19 mouse cellular contexts compared by ENCODE assay signal in genomic region chr17:33887802-33888201, GRCm38 (mm10). TPM values are rescaled to one million over a fixed set of nuclear protein-coding genes. Genes with fewer than 3 reads are reported as not detected.
DNase-seq lines count a peak whose midpoint lies in the region; ATAC-seq and TF ChIP-seq lines count a peak whose summit lies in the region.
"Not testable (repeated sequence)": the region's sequence is repeated elsewhere in the genome, so short reads cannot be mapped to it uniquely, and the experiment has no call there.
"Had no signal": no experiment of that assay in that cellular context is flagged by ENCODE, and none has a peak within 500 bp of the region (broad histone marks: within the 10 kb centered on the region; RNA-seq: fewer than 3 reads in every experiment).

No protein-coding gene starts in this region.

- peaks cover 23% of the 10 kb centered on the region for H3K4me1 ChIP-seq in erythroblast, embryonic 14.5 days (ENCODE audit: control insufficient read depth)
- not testable (repeated sequence) for H3K4me1 ChIP-seq in heart, embryonic 11.5 days (ENCODE audit: control insufficient read depth, insufficient read depth, low read length); limb, embryonic 12.5 days (replicated peaks)
- peaks cover 10 to 15% of the 10 kb centered on the region in 2 experiments for H3K4me1 ChIP-seq in liver, embryonic 14.5 days (replicated peaks; ENCODE audit: control insufficient read depth in 2 of 2, insufficient read depth in 2 of 2, low read length in 1 of 2)
- peaks cover 19% of the 10 kb centered on the region for H3K4me1 ChIP-seq in midbrain, embryonic 10.5 days

- ATAC-seq in heart, embryonic 11.5 days (replicated peaks; ENCODE audit: insufficient number of reproducible peaks, low FRiP score, low TSS enrichment); limb, embryonic 12.5 days (ENCODE audit: insufficient number of reproducible peaks, insufficient read depth, low FRiP score, low TSS enrichment, low read depth); liver, embryonic 14.5 days (ENCODE audit: insufficient read depth): not testable (repeated sequence)

- H3K27ac ChIP-seq in heart, embryonic 11.5 days (ENCODE audit: low read depth, low read length); limb, embryonic 12.5 days; liver, embryonic 14.5 days; midbrain, embryonic 10.5 days (replicated peaks): not testable (repeated sequence)

- DNase-seq in kidney, adult 9 months = peak; percentile 62
- not testable (repeated sequence) for DNase-seq in liver, embryonic 14.5 days (ENCODE audit: low read depth in 3 of 3, low spot score in 3 of 3); midbrain, embryonic 10.5 days (ENCODE audit: low spot score)

- peaks cover 58% of the 10 kb centered on the region for H3K36me3 ChIP-seq in erythroblast, embryonic 14.5 days (ENCODE audit: control insufficient read depth)
- H3K36me3 ChIP-seq in heart, embryonic 11.5 days (ENCODE audit: control insufficient read depth, insufficient read depth, low read length) = not testable (repeated sequence)
- H3K36me3 ChIP-seq in limb, embryonic 12.5 days = peaks cover 36% of the 10 kb centered on the region
- H3K36me3 ChIP-seq in liver, embryonic 14.5 days (replicated peaks; ENCODE audit: control insufficient read depth, insufficient read depth, low read depth) = peaks cover 34% of the 10 kb centered on the region
- H3K36me3 ChIP-seq in midbrain, embryonic 10.5 days = peaks cover 48% of the 10 kb centered on the region

- H3K4me2 ChIP-seq in heart, embryonic 11.5 days = not testable (repeated sequence)
- H3K4me2 ChIP-seq in limb, embryonic 12.5 days = 0 out of 2 replicates have a peak overlapping the region, but pooled peaks have one; percentile 32
- peak overlapping the region; percentile 91 for H3K4me2 ChIP-seq in liver, embryonic 14.5 days (ENCODE audit: low read depth)

- WGBS in heart, embryonic 11.5 days (ENCODE audit: insufficient replicate concordance) = 26% methylated on average over 2 of the region's 2 CpGs
- 64% methylated on average over 2 of the region's 2 CpGs for WGBS in limb, embryonic 12.5 days
- 35% methylated on average over 2 of the region's 2 CpGs for WGBS in liver, embryonic 14.5 days (ENCODE audit: insufficient replicate concordance)
- WGBS in midbrain, embryonic 10.5 days = 83% methylated on average over 2 of the region's 2 CpGs

- peak overlapping the region; percentile 70 for H3K4me3 ChIP-seq in erythroblast, embryonic 14.5 days (replicated peaks)
- H3K4me3 ChIP-seq in heart, embryonic 11.5 days (ENCODE audit: low read depth, low read length); limb, embryonic 12.5 days (replicated peaks): not testable (repeated sequence)
- peak overlapping the region in 1 of 2 experiments; percentile 85; a peak in 2 of 4 replicates for H3K4me3 ChIP-seq in liver, embryonic 14.5 days (ENCODE audit: insufficient read depth in 1 of 2, low read depth in 2 of 2, low read length in 2 of 2)
- peak overlapping the region; percentile 78; the same call in 1 of the 2 replicates for H3K4me3 ChIP-seq in midbrain, embryonic 10.5 days

- H3K27me3 ChIP-seq in erythroblast, embryonic 14.5 days (ENCODE audit: control insufficient read depth); heart, embryonic 11.5 days (ENCODE audit: control insufficient read depth, insufficient read depth, low read length); limb, embryonic 12.5 days; liver, embryonic 14.5 days (ENCODE audit: control insufficient read depth, insufficient read depth, low read length); midbrain, embryonic 10.5 days (ENCODE audit: low read depth, poor library complexity, severe bottlenecking): not testable (repeated sequence)

- not testable (repeated sequence) for TF ChIP-seq EP300 in liver, embryonic 14.5 days (IDR thresholded peaks at IDR 0.05; ENCODE audit: low read depth)

- not testable (repeated sequence) for H3K9me3 ChIP-seq in erythroblast, embryonic 14.5 days (ENCODE audit: control insufficient read depth, low read length); heart, embryonic 11.5 days (replicated peaks; ENCODE audit: control insufficient read depth, low read length); limb, embryonic 12.5 days; liver, embryonic 14.5 days (ENCODE audit: control insufficient read depth, low read length); midbrain, embryonic 10.5 days (replicated peaks)

- not testable (repeated sequence) for TF ChIP-seq CTCF in liver, embryonic 14.5 days (IDR thresholded peaks at IDR 0.05; ENCODE audit: low read depth)

- 0 out of 2 replicates have a peak overlapping the region, but pooled peaks have one; percentile 16 for H3K9ac ChIP-seq in heart, embryonic 11.5 days (ENCODE audit: low read depth, low read length)
- H3K9ac ChIP-seq in limb, embryonic 12.5 days (replicated peaks); liver, embryonic 14.5 days (replicated peaks): not testable (repeated sequence)

RNA-seq across cellular contexts. Expression of gene Kifc1, which starts 2.7 kb away (rescaled TPM):
- 24.3 and 25.8 TPM in 2 replicates for polyA plus RNA-seq in erythroblast, embryonic 14.5 days (2012)
- polyA plus RNA-seq in heart, embryonic 11.5 days (2014; fragmentation: Nextera tagmentation; extraction: Ambion mirVana) = 8.1 and 11.8 TPM in 2 replicates
- 6.6 and 7.6 TPM in 2 replicates for polyA plus RNA-seq in limb, embryonic 12.5 days (2016; fragmentation: Nextera tagmentation; extraction: Ambion mirVana)
- polyA plus RNA-seq in liver, embryonic 14.5 days (2012; rRNA removed) = 37.2 and 40.8 TPM in 2 replicates
- polyA plus RNA-seq in liver, embryonic 14.5 days (2014; fragmentation: Nextera tagmentation; extraction: Ambion mirVana) = 7.2 and 7.9 TPM in 2 replicates
- polyA plus RNA-seq in midbrain, embryonic 10.5 days (2016; fragmentation: Nextera tagmentation; extraction: Ambion mirVana) = 7.8 and 9.4 TPM in 2 replicates

RNA-seq across cellular contexts. Expression of gene Gm7029, which starts 14.2 kb away (rescaled TPM):
- polyA plus RNA-seq in erythroblast, embryonic 14.5 days (2012) = not detected in 2 replicates
- not detected in 2 replicates for polyA plus RNA-seq in heart, embryonic 11.5 days (2014; fragmentation: Nextera tagmentation; extraction: Ambion mirVana)
- not detected in 2 replicates for polyA plus RNA-seq in limb, embryonic 12.5 days (2016; fragmentation: Nextera tagmentation; extraction: Ambion mirVana)
- polyA plus RNA-seq in liver, embryonic 14.5 days (2012; rRNA removed) = not detected in 2 replicates
- polyA plus RNA-seq in liver, embryonic 14.5 days (2014; fragmentation: Nextera tagmentation; extraction: Ambion mirVana) = not detected in 2 replicates
- polyA plus RNA-seq in midbrain, embryonic 10.5 days (2016; fragmentation: Nextera tagmentation; extraction: Ambion mirVana) = not detected in 2 replicates
- polyA plus RNA-seq: activated CD4-positive, CD25-positive, alpha-beta regulatory T cell, adult 4 months; adrenal gland, adult 2 months; brain, embryonic 14.5 days; forebrain, postnatal 0 days; heart, embryonic 16.5 days; hindbrain, embryonic 12.5 days; hindbrain, postnatal 0 days; intestine, embryonic 15.5 days; kidney, embryonic 14.5 days; large intestine, adult 2 months; lung, embryonic 16.5 days; midbrain, embryonic 14.5 days; stomach, embryonic 15.5 days had no signal

RNA-seq across cellular contexts. Expression of gene Platr17, which starts 17.1 kb away (rescaled TPM):
- 0.08 TPM in 1 of 2 replicates, not detected in the other for polyA plus RNA-seq in erythroblast, embryonic 14.5 days (2012)
- not detected in 2 replicates for polyA plus RNA-seq in heart, embryonic 11.5 days (2014; fragmentation: Nextera tagmentation; extraction: Ambion mirVana)
- polyA plus RNA-seq in limb, embryonic 12.5 days (2016; fragmentation: Nextera tagmentation; extraction: Ambion mirVana) = 0.46 and 1.1 TPM in 2 replicates
- 0.36 and 0.44 TPM in 2 replicates for polyA plus RNA-seq in liver, embryonic 14.5 days (2012; rRNA removed)
- 0.20 and 0.29 TPM in 2 replicates for polyA plus RNA-seq in liver, embryonic 14.5 days (2014; fragmentation: Nextera tagmentation; extraction: Ambion mirVana)
- polyA plus RNA-seq in midbrain, embryonic 10.5 days (2016; fragmentation: Nextera tagmentation; extraction: Ambion mirVana) = 0.30 TPM in 1 of 2 replicates, not detected in the other
- polyA plus RNA-seq: adrenal gland, adult 2 months; hindbrain, embryonic 12.5 days; kidney, embryonic 14.5 days; midbrain, embryonic 14.5 days had no signal

RNA-seq across cellular contexts. Expression of gene Daxx, which starts 21.4 kb away (rescaled TPM):
- polyA plus RNA-seq in erythroblast, embryonic 14.5 days (2012) = 1.4 TPM in 2 replicates
- 26.4 and 37.0 TPM in 2 replicates for polyA plus RNA-seq in heart, embryonic 11.5 days (2014; fragmentation: Nextera tagmentation; extraction: Ambion mirVana)
- polyA plus RNA-seq in limb, embryonic 12.5 days (2016; fragmentation: Nextera tagmentation; extraction: Ambion mirVana) = 66.2 and 79.3 TPM in 2 replicates
- polyA plus RNA-seq in liver, embryonic 14.5 days (2012; rRNA removed) = 11.1 and 14.7 TPM in 2 replicates
- 14.8 and 15.3 TPM in 2 replicates for polyA plus RNA-seq in liver, embryonic 14.5 days (2014; fragmentation: Nextera tagmentation; extraction: Ambion mirVana)
- 77.5 and 82.6 TPM in 2 replicates for polyA plus RNA-seq in midbrain, embryonic 10.5 days (2016; fragmentation: Nextera tagmentation; extraction: Ambion mirVana)

RNA-seq across cellular contexts. Expression of gene Tapbp, which starts 27.9 kb away (rescaled TPM):
- 14.7 and 21.8 TPM in 2 replicates for polyA plus RNA-seq in erythroblast, embryonic 14.5 days (2012)
- 22.0 and 23.4 TPM in 2 replicates for polyA plus RNA-seq in heart, embryonic 11.5 days (2014; fragmentation: Nextera tagmentation; extraction: Ambion mirVana)
- 21.5 and 23.5 TPM in 2 replicates for polyA plus RNA-seq in limb, embryonic 12.5 days (2016; fragmentation: Nextera tagmentation; extraction: Ambion mirVana)
- 10.4 and 10.6 TPM in 2 replicates for polyA plus RNA-seq in liver, embryonic 14.5 days (2012; rRNA removed)
- polyA plus RNA-seq in liver, embryonic 14.5 days (2014; fragmentation: Nextera tagmentation; extraction: Ambion mirVana) = 24.0 and 28.7 TPM in 2 replicates
- 14.9 and 17.3 TPM in 2 replicates for polyA plus RNA-seq in midbrain, embryonic 10.5 days (2016; fragmentation: Nextera tagmentation; extraction: Ambion mirVana)
